Mouse (Mus musculus) G1E (cell line): ENCODE data around the gene Hus1b.

ENCODE experiments used
- CTCF ChIP-seq: IDR thresholded peaks from 2 replicates; pipeline ENCODE4 v1.5.1; 2012; ENCODE audit warnings: low read depth, low read length, inconsistent platforms, mixed read lengths
- TAL1 ChIP-seq: conservative IDR thresholded peaks from 2 replicates; pipeline ENCODE4 v1.6.1; 2012; ENCODE audit warnings: low read depth, low read length, inconsistent platforms, mixed read lengths

GRCm38 (mm10) chr13:30973501-30974246, 26.1 kb upstream of the Hus1b start, which contains the start of the genes Exoc2 and Gm5447:
- TF ChIP-seq CTCF: no peak
- TF ChIP-seq TAL1: no peak
